Mouse (Mus musculus) gastrocnemius, adult 18-20 months (tissue): ENCODE measurements at regions not wholly inside any gene's neighbourhood (a gene's known extent, or its start where the extent isn't known, plus 50 kb on each side); places are given as distances from the start of the nearest gene placed in this dataset.
"Not testable (repeated sequence)": the region's sequence is repeated elsewhere in the genome, so short reads cannot be mapped to it uniquely, and the experiment has no call there.

Experiments used
- DNase-seq: peaks from one replicate; pipeline ENCODE4 v3.0.0; 2021; ENCODE audit warnings: low spot score

GRCm38 (mm10) chr6:3201507-3201906 lies 197.9 kb downstream of the Samd9l start:
- not testable (repeated sequence) for DNase-seq

GRCm38 (mm10) chr6:3201107-3201506 lies 198.3 kb downstream of the Samd9l start:
- DNase-seq = no peak

- DNase-seq = peak; percentile 64
These were observed 198.8 kb downstream of the Samd9l start for GRCm38 (mm10) chr6:3200586-3200985.

GRCm38 (mm10) chr6:3192424-3192820 lies 206.9 kb downstream of the Samd9l start:
- not testable (repeated sequence) for DNase-seq

GRCm38 (mm10) chr6:3191695-3192423 lies 207.5 kb downstream of the Samd9l start:
- DNase-seq = not testable (repeated sequence)

GRCm38 (mm10) chr6:3183819-3184199 lies 215.6 kb downstream of the Samd9l start:
- peak; percentile 68 for DNase-seq

GRCm38 (mm10) chr6:3182889-3183818 lies 216.2 kb downstream of the Samd9l start:
- DNase-seq = peak; percentile 50

GRCm38 (mm10) chr6:3182424-3182841 lies 216.9 kb downstream of the Samd9l start:
- DNase-seq = not testable (repeated sequence)

- DNase-seq = not testable (repeated sequence)
These were observed 219.6 kb downstream of the Samd9l start for GRCm38 (mm10) chr6:3179603-3180348.

- not testable (repeated sequence) for DNase-seq
These were observed 229.9 kb downstream of the Samd9l start for GRCm38 (mm10) chr6:3169479-3169878.

- DNase-seq = not testable (repeated sequence)
These were observed 233.2 kb downstream of the Samd9l start for GRCm38 (mm10) chr6:3166149-3166548.

- DNase-seq = not testable (repeated sequence)
These were observed 247.5 kb downstream of the Samd9l start for GRCm38 (mm10) chr6:3151901-3152300.

GRCm38 (mm10) chr6:3137823-3138222 lies 261.5 kb downstream of the Samd9l start:
- peak; percentile 2 for DNase-seq

- not testable (repeated sequence) for DNase-seq
These were observed 265.6 kb downstream of the Samd9l start for GRCm38 (mm10) chr6:3133763-3134162.

- not testable (repeated sequence) for DNase-seq
These were observed 283.1 kb downstream of the Samd9l start for GRCm38 (mm10) chr6:3116296-3116695.
